24 mouse cellular contexts compared by ENCODE assay signal in genomic region chr4:133242710-133243109, GRCm38 (mm10). TPM values are rescaled to one million over a fixed set of nuclear protein-coding genes. Genes with fewer than 3 reads are reported as not detected.
DNase-seq lines count a peak whose midpoint lies in the region; ATAC-seq and TF ChIP-seq lines count a peak whose summit lies in the region.
"Had no signal": no experiment of that assay in that cellular context is flagged by ENCODE, and none has a peak within 500 bp of the region (broad histone marks: within the 10 kb centered on the region; RNA-seq: fewer than 3 reads in every experiment).

No protein-coding gene starts in this region.

- no peak for TF ChIP-seq CTCF in liver, postnatal 0 days (IDR thresholded peaks at IDR 0.05; ENCODE audit: low read depth)
- TF ChIP-seq CTCF in G1E (IDR thresholded peaks at IDR 0.05; ENCODE audit: low read depth, low read length), result no peak

- ATAC-seq in liver, embryonic 13.5 days (ENCODE audit: low read depth), result no peak
- ATAC-seq in liver, postnatal 0 days, result no peak
- ATAC-seq in G1E (ENCODE audit: extremely low read depth, insufficient number of reproducible peaks, low FRiP score, poor library complexity, severe bottlenecking), result no peak
- ATAC-seq: forebrain, embryonic 15.5 days; hindbrain, embryonic 16.5 days; inflammation-experienced regulatory T-cells, adult 6 months had no signal

- TF ChIP-seq POLR2A in myocyte (IDR thresholded peaks at IDR 0.05; ENCODE audit: insufficient read length, low read depth), result no peak

- peaks cover 27% of the 10 kb centered on the region for H3K27me3 ChIP-seq in liver, embryonic 13.5 days
- H3K27me3 ChIP-seq in liver, postnatal 0 days (ENCODE audit: insufficient read depth, low read length), result peaks cover 15% of the 10 kb centered on the region
- H3K27me3 ChIP-seq in G1E (ENCODE audit: insufficient read depth, low read length) (no peaks in the 10 kb centered on the region), myocyte (ENCODE audit: control insufficient read depth, insufficient read depth, insufficient read length) (no peaks in the 10 kb centered on the region)

- intact Hi-C loops in heart, postnatal 10 days (cut with DNase I), result no loop called here

- H3K4me3 ChIP-seq in liver, embryonic 13.5 days (replicated peaks), result no peak overlapping the region
- H3K4me3 ChIP-seq in liver, postnatal 0 days (ENCODE audit: low read depth, low read length), result no peak overlapping the region
- peak overlapping the region; percentile 65; the same call in 1 of the 2 replicates for H3K4me3 ChIP-seq in G1E (ENCODE audit: low read depth, low read length)
- H3K4me3 ChIP-seq in myocyte, result peak overlapping the region; percentile 25
- H3K4me3 ChIP-seq: embryonic facial prominence, embryonic 12.5 days; forebrain, embryonic 15.5 days; hindbrain, embryonic 12.5 days had no signal

- H3K27ac ChIP-seq in liver, embryonic 13.5 days, result 0 out of 2 replicates have a peak overlapping the region, but pooled peaks have one; percentile 84
- no peak overlapping the region for H3K27ac ChIP-seq in liver, postnatal 0 days (ENCODE audit: low read depth)
- H3K27ac ChIP-seq: embryonic facial prominence, embryonic 12.5 days; forebrain, embryonic 15.5 days; heart, embryonic 15.5 days; hindbrain, embryonic 12.5 days had no signal

- H3K9ac ChIP-seq in liver, embryonic 13.5 days, result no peak overlapping the region
- H3K9ac ChIP-seq in liver, postnatal 0 days (replicated peaks), result no peak overlapping the region
- H3K9ac ChIP-seq: embryonic facial prominence, embryonic 12.5 days; forebrain, embryonic 15.5 days; heart, embryonic 15.5 days; hindbrain, embryonic 12.5 days had no signal

- peak; percentile 94 for DNase-seq in heart, adult 11 months
- DNase-seq in heart, postnatal 10 days, result no peak
- DNase-seq in liver, embryonic 13.5 days, result no peak
- no peak for DNase-seq in liver, postnatal 0 days
- DNase-seq in G1E (ENCODE audit: low spot score), result no peak
- no peak for DNase-seq in frontal cortex, postnatal 10 days (ENCODE audit: low spot score in 2 of 2)
- DNase-seq: adrenal gland, adult 8-10 months; adrenal gland, postnatal 36 days; cerebellum, adult 2 months; cerebellum, postnatal 14 days; embryo, embryonic 11 days; gastrocnemius, postnatal 25 days; heart, postnatal 4 days had no signal

- WGBS in liver, embryonic 13.5 days (ENCODE audit: insufficient replicate concordance), result 70% methylated on average over 9 of the region's 9 CpGs
- WGBS in liver, postnatal 0 days (ENCODE audit: insufficient replicate concordance), result 81% methylated on average over 9 of the region's 9 CpGs

- H3K79me2 ChIP-seq in myocyte (ENCODE audit: control insufficient read depth, insufficient read depth), result no peaks in the 10 kb centered on the region

- H3ac ChIP-seq in myocyte (ENCODE audit: control insufficient read depth, insufficient read length), result no peak overlapping the region

- H3K4me1 ChIP-seq in liver, embryonic 13.5 days (replicated peaks), result peaks cover 98% of the 10 kb centered on the region
- H3K4me1 ChIP-seq in liver, postnatal 0 days (ENCODE audit: insufficient read depth), result peaks cover 42% of the 10 kb centered on the region
- H3K4me1 ChIP-seq in G1E (ENCODE audit: insufficient read depth, low read depth, low read length), result peaks cover 87% of the 10 kb centered on the region

- no peak for TF ChIP-seq EP300 in liver, postnatal 0 days (IDR thresholded peaks at IDR 0.05; ENCODE audit: low read depth)

- H3K36me3 ChIP-seq in liver, embryonic 13.5 days, result no peaks in the 10 kb centered on the region
- peaks cover 16% of the 10 kb centered on the region for H3K36me3 ChIP-seq in liver, postnatal 0 days (replicated peaks; ENCODE audit: insufficient read depth, low read length)
- H3K36me3 ChIP-seq in G1E (replicated peaks), result peaks cover 59% of the 10 kb centered on the region
- H3K36me3 ChIP-seq in myocyte (ENCODE audit: control insufficient read depth, insufficient read depth), result no peaks in the 10 kb centered on the region
- H3K36me3 ChIP-seq: embryonic facial prominence, embryonic 12.5 days; forebrain, embryonic 15.5 days; heart, embryonic 15.5 days; hindbrain, embryonic 12.5 days had no signal

- no peak overlapping the region for H3K4me2 ChIP-seq in liver, embryonic 13.5 days
- no peak overlapping the region for H3K4me2 ChIP-seq in liver, postnatal 0 days (ENCODE audit: low read depth, low read length)
- H3K4me2 ChIP-seq in myocyte (ENCODE audit: low read depth), result peak overlapping the region; percentile 90
- H3K4me2 ChIP-seq: embryonic facial prominence, embryonic 12.5 days; forebrain, embryonic 15.5 days had no signal

- no peaks in the 10 kb centered on the region for H3K9me3 ChIP-seq in liver, embryonic 13.5 days (replicated peaks)
- H3K9me3 ChIP-seq in liver, postnatal 0 days (ENCODE audit: low read length), result no peaks in the 10 kb centered on the region
- H3K9me3 ChIP-seq in G1E (replicated peaks), result peaks cover 1% of the 10 kb centered on the region; the same call in 1 of the 2 replicates
- H3K9me3 ChIP-seq: embryonic facial prominence, embryonic 12.5 days; forebrain, embryonic 15.5 days; heart, embryonic 15.5 days; hindbrain, embryonic 12.5 days had no signal

TF ChIP-seq in myocyte, 11 proteins besides CTCF, POLR2A, EP300 and RAD21:
- TF ChIP-seq POLR2AphosphoS2 (IDR thresholded peaks at IDR 0.05; ENCODE audit: insufficient read length, low read depth) (no peak), MYOD1 (IDR thresholded peaks at IDR 0.05; ENCODE audit: control insufficient read depth in 1 of 3, insufficient read length in 2 of 3, low read depth in 2 of 3) (no peak), CEBPB (IDR thresholded peaks at IDR 0.05; ENCODE audit: insufficient read depth, poor library complexity, severe bottlenecking) (no peak), TCF3 (IDR thresholded peaks at IDR 0.05; ENCODE audit: insufficient read length, low read depth) (no peak)

RNA-seq across cellular contexts. Expression of gene Map3k6, which starts 2.1 kb away (rescaled TPM):
- total RNA-seq in heart, postnatal 10 days (2021), result 10 to 100 TPM in 1 of 2 experiments, 1 to 10 TPM in 1; 8.2 to 30.7 TPM
- 1.7 and 1.9 TPM in 2 replicates for polyA plus RNA-seq in liver, embryonic 13.5 days (2015; fragmentation: Nextera tagmentation; extraction: Ambion mirVana)
- polyA plus RNA-seq in liver, postnatal 0 days (2015; fragmentation: Nextera tagmentation; extraction: Ambion mirVana), result 1.2 and 1.3 TPM in 2 replicates
- 20.9 and 28.4 TPM in 2 replicates for total RNA-seq in G1E (2014; fragmentation: Nextera tagmentation)
- 27.6 and 29.2 TPM in 2 replicates for total RNA-seq in G1E (2017)
- polyA plus RNA-seq in G1E (2012), result 85.3 and 87.2 TPM in 2 replicates
- 4.6 TPM for polyA plus RNA-seq in myocyte (2012; fragmentation: generic; extraction: Trizol)

RNA-seq across cellular contexts. Expression of gene Sytl1, which starts 20.2 kb away (rescaled TPM):
- 1 to 10 TPM in 1 of 2 experiments, under 1 TPM in 1; 0.74 to 1.5 TPM for total RNA-seq in heart, postnatal 10 days (2021)
- polyA plus RNA-seq in liver, embryonic 13.5 days (2015; fragmentation: Nextera tagmentation; extraction: Ambion mirVana), result 0.42 and 0.55 TPM in 2 replicates
- polyA plus RNA-seq in liver, postnatal 0 days (2015; fragmentation: Nextera tagmentation; extraction: Ambion mirVana), result 1.0 and 1.3 TPM in 2 replicates
- total RNA-seq in G1E (2014; fragmentation: Nextera tagmentation), result 1.2 and 2.5 TPM in 2 replicates
- 0.05 and 0.35 TPM in 2 replicates for total RNA-seq in G1E (2017)
- polyA plus RNA-seq in G1E (2012), result 1.4 and 1.7 TPM in 2 replicates
- polyA plus RNA-seq in myocyte (2012; fragmentation: generic; extraction: Trizol), result 3.4 TPM

RNA-seq across cellular contexts. Expression of gene Gpr3, which starts 30.4 kb away (rescaled TPM):
- under 1 TPM in 1 of 2 experiments, not detected in 1; 0.12 TPM for total RNA-seq in heart, postnatal 10 days (2021)
- not detected in 2 replicates for polyA plus RNA-seq in liver, embryonic 13.5 days (2015; fragmentation: Nextera tagmentation; extraction: Ambion mirVana)
- polyA plus RNA-seq in liver, postnatal 0 days (2015; fragmentation: Nextera tagmentation; extraction: Ambion mirVana), result not detected in 2 replicates
- total RNA-seq in G1E (2014; fragmentation: Nextera tagmentation) (0.58 TPM in 1 of 2 replicates, not detected in the other), G1E (2017) (0.06 and 0.16 TPM in 2 replicates)
- polyA plus RNA-seq in G1E (2012) (0.02 and 0.10 TPM in 2 replicates), myocyte (2012; fragmentation: generic; extraction: Trizol) (0.40 TPM)
- total RNA-seq: common myeloid progenitor, adult 5-6 weeks; gastrocnemius, postnatal 25 days had no signal
- polyA plus RNA-seq: embryonic facial prominence, embryonic 12.5 days; inflammation-experienced regulatory T-cells, adult 6 months had no signal

RNA-seq across cellular contexts. Expression of gene Cd164l2, which starts 30.8 kb away (rescaled TPM):
- total RNA-seq in heart, postnatal 10 days (2021), result not detected
- 0.20 TPM in 1 of 2 replicates, not detected in the other for polyA plus RNA-seq in liver, embryonic 13.5 days (2015; fragmentation: Nextera tagmentation; extraction: Ambion mirVana)
- polyA plus RNA-seq in liver, postnatal 0 days (2015; fragmentation: Nextera tagmentation; extraction: Ambion mirVana), result 0.25 and 0.39 TPM in 2 replicates
- total RNA-seq in G1E (2014; fragmentation: Nextera tagmentation) (not detected in 2 replicates), G1E (2017) (not detected in 2 replicates)
- polyA plus RNA-seq in G1E (2012) (not detected in 2 replicates), myocyte (2012; fragmentation: generic; extraction: Trizol) (0.22 TPM)
- total RNA-seq: CH12.LX; common myeloid progenitor, adult 5-6 weeks; gastrocnemius, postnatal 25 days; granulocyte monocyte progenitor cell, adult 5-6 weeks; heart, postnatal 4 days had no signal
- polyA plus RNA-seq: forebrain, embryonic 11.5 days; inflammation-experienced regulatory T-cells, adult 6 months had no signal

RNA-seq across cellular contexts. Expression of gene Tmem222, which starts 34.9 kb away (rescaled TPM):
- total RNA-seq in heart, postnatal 10 days (2021), result 10 to 100 TPM; 28.7 to 31.7 TPM
- polyA plus RNA-seq in liver, embryonic 13.5 days (2015; fragmentation: Nextera tagmentation; extraction: Ambion mirVana), result 38.9 and 41.0 TPM in 2 replicates
- 29.6 and 30.8 TPM in 2 replicates for polyA plus RNA-seq in liver, postnatal 0 days (2015; fragmentation: Nextera tagmentation; extraction: Ambion mirVana)
- total RNA-seq in G1E (2014; fragmentation: Nextera tagmentation), result 33.5 and 34.3 TPM in 2 replicates
- 25.2 and 30.3 TPM in 2 replicates for total RNA-seq in G1E (2017)
- polyA plus RNA-seq in G1E (2012), result 30.3 and 30.8 TPM in 2 replicates
- 66.9 TPM for polyA plus RNA-seq in myocyte (2012; fragmentation: generic; extraction: Trizol)

Comparison
In these comparisons a context has a peak if more than half of its experiments do, and no peak if none do; other contexts are left out.
1. H3K4me3 ChIP-seq: peak in G1E (single experiment) and myocyte (single experiment); none in liver, embryonic 13.5 days (single experiment) and liver, postnatal 0 days (single experiment).
2. RNA of gene Map3k6, which starts 2.1 kb away (polyA plus RNA-seq): 85.3 to 87.2 TPM in G1E; 4.6 TPM in myocyte (single experiment), 1.7 to 1.9 TPM in liver, embryonic 13.5 days and 1.2 to 1.3 TPM in liver, postnatal 0 days; every median in the first group is over 10 times any median in the second.